Mouse (Mus musculus): ENCODE results near the gene Ubtf. TPM values are rescaled to one million over a fixed set of nuclear protein-coding genes. Genes with fewer than 3 reads are reported as not detected.
A peak's percentile ranks its signal among the peaks of the same experiment; 100 is the strongest.

The Ubtf gene
- polyA plus RNA-seq, 1 experiment from 2014 or later, result 93.2 TPM

DNA sequence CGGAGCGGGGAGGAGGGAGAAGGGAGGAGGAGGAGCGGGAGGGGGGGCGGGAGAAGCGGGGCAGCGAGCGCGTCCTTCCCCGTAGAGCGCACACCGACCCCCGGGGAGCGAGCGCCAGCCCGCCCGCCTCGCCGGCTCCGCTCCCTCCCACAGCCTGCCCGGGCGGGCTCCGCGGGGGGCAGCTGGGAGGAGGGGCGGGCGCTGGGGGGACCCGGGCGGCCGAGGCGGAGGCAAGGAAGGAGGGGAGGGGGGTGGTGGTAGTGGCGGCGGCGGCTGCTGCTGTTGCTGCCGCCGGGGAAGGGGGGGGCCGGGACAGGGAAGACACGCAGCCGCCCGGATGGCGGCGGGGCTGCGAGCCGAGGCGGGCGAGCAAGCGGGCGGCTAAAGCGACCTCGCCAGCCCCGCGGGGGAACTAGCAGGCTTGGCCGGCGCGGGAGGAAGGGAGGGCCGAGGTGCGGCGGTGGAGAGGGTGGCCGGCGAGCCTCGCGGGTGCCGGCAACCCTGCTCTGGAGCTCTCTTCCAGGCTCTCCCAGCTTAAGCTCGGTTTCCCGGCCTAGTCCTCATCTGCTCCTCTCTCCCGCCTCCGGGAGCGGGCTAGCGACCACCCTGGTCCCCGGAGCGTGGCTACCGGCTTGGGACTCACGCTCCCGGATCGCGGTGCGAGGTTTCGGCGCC is 1.5 kb downstream of the Ubtf start:
- peak; percentile 42 for ATAC-seq (ENCODE audit: insufficient read depth, low FRiP score, low TSS enrichment)
- Histone ChIP-seq H3K4me3 (ENCODE audit: low read depth, low read length) (peak overlapping the region; percentile 100), H3K9ac (ENCODE audit: low read length) (peak overlapping the region; percentile 100), H3K4me1 (ENCODE audit: control insufficient read depth, insufficient read depth, low read length) (peaks cover 18% of the 10 kb centered on the region), H3K4me2 (ENCODE audit: low read depth) (peak overlapping the region; percentile 80), H3K27ac (ENCODE audit: low read depth, low read length) (peak overlapping the region; percentile 99), H3K9me3 (ENCODE audit: control insufficient read depth, low read length) (no peaks in the 10 kb centered on the region), H3K27me3 (ENCODE audit: control insufficient read depth, insufficient read depth, low read length) (no peaks in the 10 kb centered on the region; the same call in 1 of the 2 replicates), H3K36me3 (ENCODE audit: control insufficient read depth, insufficient read depth, low read length) (peaks cover 5% of the 10 kb centered on the region)
- 0% methylated on average over 22 of the region's 77 CpGs for WGBS
- peak; percentile 84 for DNase-seq (ENCODE audit: low spot score)

DNA sequence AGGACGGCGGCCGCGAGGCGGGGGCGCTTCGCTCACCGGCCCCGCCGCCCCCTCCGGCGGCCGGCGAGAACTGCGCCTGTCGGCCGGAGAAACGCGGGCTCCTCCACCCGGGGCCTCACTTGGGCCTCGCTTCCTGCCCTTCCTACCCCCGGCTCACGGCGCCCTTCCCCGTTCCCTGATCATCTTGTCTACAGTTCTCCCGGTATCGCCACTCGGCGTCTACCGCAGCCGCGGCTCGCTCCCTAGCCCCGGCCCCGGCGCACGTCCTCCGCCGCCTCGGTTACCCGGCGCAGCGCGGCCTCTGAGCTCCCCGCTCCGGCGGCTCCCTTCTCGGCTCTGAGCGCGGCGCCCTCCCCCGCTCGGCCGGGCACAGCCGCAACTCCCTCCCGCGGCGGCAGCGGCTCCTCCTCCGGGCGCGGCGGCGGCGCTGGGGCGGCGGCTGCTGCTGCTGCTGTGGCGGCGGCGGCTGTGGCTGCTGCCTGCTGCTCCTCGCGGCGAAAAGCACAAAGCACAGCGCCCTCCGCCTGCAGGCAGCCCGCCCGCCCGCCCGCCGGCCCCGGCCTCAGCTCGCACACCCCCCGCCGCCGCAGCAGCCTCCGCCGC is 2.1 kb downstream of the Ubtf start:
- Histone ChIP-seq H3K4me3 (ENCODE audit: low read depth, low read length) (peak overlapping the region; percentile 100), H3K27me3 (ENCODE audit: control insufficient read depth, insufficient read depth, low read length) (no peaks in the 10 kb centered on the region; the same call in 1 of the 2 replicates), H3K9me3 (ENCODE audit: control insufficient read depth, low read length) (no peaks in the 10 kb centered on the region), H3K36me3 (ENCODE audit: control insufficient read depth, insufficient read depth, low read length) (peaks cover 5% of the 10 kb centered on the region), H3K27ac (ENCODE audit: low read depth, low read length) (peak overlapping the region; percentile 99), H3K4me1 (ENCODE audit: control insufficient read depth, insufficient read depth, low read length) (peaks cover 18% of the 10 kb centered on the region), H3K9ac (ENCODE audit: low read length) (peak overlapping the region; percentile 100), H3K4me2 (ENCODE audit: low read depth) (peak overlapping the region; percentile 80)
- DNase-seq (ENCODE audit: low spot score) (peak; percentile 79), ATAC-seq (ENCODE audit: insufficient read depth, low FRiP score, low TSS enrichment) (peak; percentile 28; the same call in 1 of the 2 replicates)
- under 1% methylated on average over 67 of the region's 87 CpGs for WGBS

GRCm38 (mm10) chr11:102316572-102317297 is 2.8 kb downstream of the Ubtf start:
- under 1% methylated on average over 50 of the region's 80 CpGs for WGBS

DNA sequence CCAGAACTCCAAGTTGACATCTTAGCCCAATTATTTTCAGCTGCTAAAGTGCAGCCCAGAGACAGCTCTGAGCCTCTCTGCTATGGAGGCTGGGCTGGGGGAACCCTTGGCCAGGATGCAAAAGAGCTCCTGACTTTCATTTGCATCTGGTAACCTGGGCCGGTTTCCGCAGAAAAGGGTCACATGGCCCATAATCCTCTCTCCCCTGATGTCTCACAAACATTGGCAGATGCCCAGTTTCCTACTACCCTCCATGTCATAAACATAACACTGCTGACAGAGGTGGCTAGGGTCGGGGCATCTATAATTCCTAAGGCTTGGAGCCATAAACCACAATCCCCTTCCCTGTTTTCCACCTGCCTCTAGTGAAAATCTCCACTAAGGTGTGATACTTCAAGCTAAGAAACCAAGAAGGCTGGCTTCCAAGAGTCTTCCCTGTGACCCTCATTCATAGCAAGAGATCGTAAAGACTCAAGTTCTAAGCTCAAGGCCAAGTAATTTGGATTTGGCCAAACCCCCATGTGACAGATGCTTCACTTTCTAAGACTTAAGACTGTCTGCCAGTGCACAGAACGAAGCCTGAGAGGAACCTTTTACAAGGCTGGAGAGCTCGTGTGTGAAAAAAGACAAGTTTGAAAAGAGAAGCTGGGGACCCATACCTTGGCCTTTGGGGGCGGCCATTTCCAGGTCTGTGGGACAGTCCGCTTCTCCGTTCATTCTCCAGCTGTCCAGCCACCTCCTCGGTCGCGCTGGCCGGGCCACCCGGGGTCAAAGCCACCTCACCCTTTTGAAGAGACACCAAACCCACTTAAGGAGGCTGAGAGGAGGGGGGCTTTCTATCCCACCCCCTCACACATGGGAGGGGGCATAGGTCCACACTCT is 3.6 kb downstream of the Ubtf start:
- Histone ChIP-seq H3K9ac (ENCODE audit: low read length) (peak overlapping the region; percentile 100), H3K4me3 (ENCODE audit: low read depth, low read length) (peak overlapping the region; percentile 100), H3K27ac (ENCODE audit: low read depth, low read length) (peak overlapping the region; percentile 99; the same call in 1 of the 2 replicates), H3K27me3 (ENCODE audit: control insufficient read depth, insufficient read depth, low read length) (no peaks in the 10 kb centered on the region), H3K36me3 (ENCODE audit: control insufficient read depth, insufficient read depth, low read length) (peaks cover 5% of the 10 kb centered on the region), H3K9me3 (ENCODE audit: control insufficient read depth, low read length) (no peaks in the 10 kb centered on the region), H3K4me1 (ENCODE audit: control insufficient read depth, insufficient read depth, low read length) (peaks cover 20% of the 10 kb centered on the region), H3K4me2 (ENCODE audit: low read depth) (peak overlapping the region; percentile 80)
- 0 out of 2 replicates have a peak, but pooled peaks have one; percentile 1 for ATAC-seq (ENCODE audit: insufficient read depth, low FRiP score, low TSS enrichment)
- no peak for DNase-seq (ENCODE audit: low spot score)
- WGBS, result 19% methylated on average over 14 of the region's 14 CpGs

More at GRCm38 (mm10) chr11:102316572-102317297, 2.8 kb downstream of the Ubtf start:
- ATAC-seq (ENCODE audit: insufficient read depth, low FRiP score, low TSS enrichment), result peak; percentile 40; the same call in 1 of the 2 replicates
- no peaks in the 10 kb centered on the region; the same call in 1 of the 2 replicates for H3K27me3 ChIP-seq (ENCODE audit: control insufficient read depth, insufficient read depth, low read length)
- H3K27ac ChIP-seq (ENCODE audit: low read depth, low read length), result peak overlapping the region; percentile 99
- peaks cover 5% of the 10 kb centered on the region for H3K36me3 ChIP-seq (ENCODE audit: control insufficient read depth, insufficient read depth, low read length)
- peak; percentile 89 for DNase-seq (ENCODE audit: low spot score)
- H3K9me3 ChIP-seq (ENCODE audit: control insufficient read depth, low read length), result no peaks in the 10 kb centered on the region
- peak overlapping the region; percentile 100 for H3K4me3 ChIP-seq (ENCODE audit: low read depth, low read length)
- peak overlapping the region; percentile 80 for H3K4me2 ChIP-seq (ENCODE audit: low read depth)
- H3K4me1 ChIP-seq (ENCODE audit: control insufficient read depth, insufficient read depth, low read length), result peaks cover 18% of the 10 kb centered on the region
- H3K9ac ChIP-seq (ENCODE audit: low read length), result peak overlapping the region; percentile 100

DNA sequence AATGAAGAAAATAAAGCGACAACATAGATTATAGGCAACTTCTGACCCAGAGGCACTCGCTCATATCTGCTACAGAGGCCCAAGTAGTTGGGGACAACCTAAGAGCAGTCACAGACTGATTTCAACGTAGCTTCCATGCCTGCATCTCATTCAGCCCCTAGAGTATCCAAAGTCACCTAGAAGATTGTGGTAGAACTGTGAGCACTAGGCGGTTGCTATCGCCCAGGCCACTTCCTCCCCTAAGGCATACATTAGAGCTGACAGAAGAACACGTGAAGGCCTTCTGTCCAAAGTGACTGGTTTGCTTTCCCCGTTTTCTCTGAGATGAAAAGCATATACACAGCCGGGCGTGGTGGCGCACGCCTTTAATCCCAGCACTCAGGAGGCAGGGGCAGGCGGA is 5.2 kb downstream of the Ubtf start:
- Histone ChIP-seq H3K4me2 (ENCODE audit: low read depth) (no peak overlapping the region), H3K9ac (ENCODE audit: low read length) (no peak overlapping the region), H3K4me1 (ENCODE audit: control insufficient read depth, insufficient read depth, low read length) (peaks cover 24% of the 10 kb centered on the region), H3K36me3 (ENCODE audit: control insufficient read depth, insufficient read depth, low read length) (peaks cover 5% of the 10 kb centered on the region), H3K9me3 (ENCODE audit: control insufficient read depth, low read length) (no peaks in the 10 kb centered on the region), H3K27me3 (ENCODE audit: control insufficient read depth, insufficient read depth, low read length) (no peaks in the 10 kb centered on the region), H3K27ac (ENCODE audit: low read depth, low read length) (no peak overlapping the region), H3K4me3 (ENCODE audit: low read depth, low read length) (no peak overlapping the region)
- WGBS, result 85% methylated on average over 12 of the region's 12 CpGs
- ATAC-seq (ENCODE audit: insufficient read depth, low FRiP score, low TSS enrichment) (no peak), DNase-seq (ENCODE audit: low spot score) (no peak)

GRCm38 (mm10) chr11:102312586-102312985 is 7.0 kb downstream of the Ubtf start:
- peaks cover 25% of the 10 kb centered on the region for H3K4me1 ChIP-seq (ENCODE audit: control insufficient read depth, insufficient read depth, low read length)
- DNase-seq (ENCODE audit: low spot score) (no peak), ATAC-seq (ENCODE audit: insufficient read depth, low FRiP score, low TSS enrichment) (no peak)
- H3K9ac ChIP-seq (ENCODE audit: low read length), result no peak overlapping the region
- H3K27me3 ChIP-seq (ENCODE audit: control insufficient read depth, insufficient read depth, low read length), result no peaks in the 10 kb centered on the region
- no peak overlapping the region for H3K27ac ChIP-seq (ENCODE audit: low read depth, low read length)
- no peak overlapping the region for H3K4me2 ChIP-seq (ENCODE audit: low read depth)
- 90% methylated on average over 6 of the region's 6 CpGs for WGBS
- H3K4me3 ChIP-seq (ENCODE audit: low read depth, low read length), result no peak overlapping the region
- H3K36me3 ChIP-seq (ENCODE audit: control insufficient read depth, insufficient read depth, low read length), result peaks cover 9% of the 10 kb centered on the region
- H3K9me3 ChIP-seq (ENCODE audit: control insufficient read depth, low read length), result no peaks in the 10 kb centered on the region

- Histone ChIP-seq H3K36me3 (ENCODE audit: control insufficient read depth, insufficient read depth, low read length) (peaks cover 12% of the 10 kb centered on the region), H3K27me3 (ENCODE audit: control insufficient read depth, insufficient read depth, low read length) (no peaks in the 10 kb centered on the region), H3K4me1 (ENCODE audit: control insufficient read depth, insufficient read depth, low read length) (peaks cover 25% of the 10 kb centered on the region), H3K27ac (ENCODE audit: low read depth, low read length) (no peak overlapping the region), H3K9me3 (ENCODE audit: control insufficient read depth, low read length) (no peaks in the 10 kb centered on the region), H3K4me2 (ENCODE audit: low read depth) (no peak overlapping the region), H3K9ac (ENCODE audit: low read length) (no peak overlapping the region), H3K4me3 (ENCODE audit: low read depth, low read length) (no peak overlapping the region)
- no peak for ATAC-seq (ENCODE audit: insufficient read depth, low FRiP score, low TSS enrichment)
- 75% methylated on average over 4 of the region's 4 CpGs for WGBS
- DNase-seq (ENCODE audit: low spot score), result no peak
Measured at GRCm38 (mm10) chr11:102311966-102312365, 7.6 kb downstream of the Ubtf start.
